In the genomic region with DNA sequence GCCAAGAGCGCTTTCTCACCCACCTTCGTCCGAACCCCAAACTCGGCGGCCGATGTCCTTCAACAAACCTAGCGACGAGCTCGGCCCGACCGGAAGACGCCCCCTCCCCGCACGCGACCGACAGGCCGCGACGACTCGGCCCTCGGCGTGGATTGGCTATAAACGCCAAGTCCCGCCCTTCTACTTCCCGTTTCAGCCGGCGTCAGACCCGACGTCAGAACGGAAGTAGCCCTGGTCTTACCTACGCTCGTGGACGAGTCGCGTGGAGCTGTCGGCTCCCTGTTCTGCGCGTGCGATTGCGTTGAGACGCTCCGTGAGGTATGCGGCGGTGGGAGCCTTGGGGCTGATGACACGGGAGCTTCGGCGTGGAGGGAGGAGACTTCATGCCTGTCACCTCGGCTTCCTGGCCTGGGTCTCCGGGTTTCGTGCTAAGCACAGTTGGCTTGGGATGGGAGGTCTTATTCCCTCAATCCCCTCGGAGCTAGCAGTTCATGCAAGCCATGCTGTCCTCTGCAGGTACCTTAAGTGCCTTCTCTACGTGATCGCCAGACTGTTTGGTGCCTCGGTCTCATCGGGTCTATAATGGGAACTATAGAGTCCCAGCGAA, we compare ENCODE assay signal across 8 mouse cellular contexts. TPM values are rescaled to one million over a fixed set of nuclear protein-coding genes. Genes with fewer than 3 reads are reported as not detected.
DNase-seq lines count a peak whose midpoint lies in the region; ATAC-seq lines count a peak whose summit lies in the region.

TSS of gene Usmg5 (minus strand) at position 98 of the 607 bp plus-strand sequence.
TSS of gene Pdcd11 (plus strand) at position 219 of the 607 bp plus-strand sequence.

- H3K27ac ChIP-seq in heart, embryonic 14.5 days (replicated peaks in 1 of 2; ENCODE audit: control insufficient read depth in 1 of 2, insufficient read depth in 1 of 2, low read depth in 2 of 2, low read length in 2 of 2): peak within 1 kb of the TSS; percentile 82 to 92
- H3K27ac ChIP-seq in liver, embryonic 13.5 days: peak within 1 kb of the TSS; percentile 84
- peak within 1 kb of the TSS; percentile 82 for H3K27ac ChIP-seq in stomach, embryonic 16.5 days (ENCODE audit: low read length)

- peak within 1 kb of the TSS; percentile 100 for H3K9ac ChIP-seq in heart, embryonic 14.5 days (ENCODE audit: low read length)
- H3K9ac ChIP-seq in liver, embryonic 13.5 days: peak within 1 kb of the TSS; percentile 98
- peak within 1 kb of the TSS; percentile 95 for H3K9ac ChIP-seq in stomach, embryonic 16.5 days (ENCODE audit: low read length)

- peaks cover 51% of the 10 kb centered on the region for H3K36me3 ChIP-seq in heart, embryonic 14.5 days (ENCODE audit: control insufficient read depth, insufficient read depth, low read length)
- peaks cover 46% of the 10 kb centered on the region for H3K36me3 ChIP-seq in liver, embryonic 13.5 days
- H3K36me3 ChIP-seq in stomach, embryonic 16.5 days (ENCODE audit: control insufficient read depth, insufficient read depth, low read length): peaks cover 5% of the 10 kb centered on the region; the same call in 1 of the 2 replicates

- peak within 1 kb of the TSS; percentile 76 to 90 for H3K4me3 ChIP-seq in heart, embryonic 14.5 days (ENCODE audit: control insufficient read depth in 1 of 2, insufficient read depth in 1 of 2, low read depth in 1 of 2, low read length in 2 of 2)
- peak within 1 kb of the TSS; percentile 95 for H3K4me3 ChIP-seq in liver, embryonic 13.5 days (replicated peaks)
- peak within 1 kb of the TSS; percentile 95 for H3K4me3 ChIP-seq in stomach, embryonic 16.5 days (replicated peaks; ENCODE audit: low read length)

- peaks cover 0 to 25% of the 10 kb centered on the region in 2 experiments; a peak in 2 of 4 replicates for H3K4me1 ChIP-seq in heart, embryonic 14.5 days (ENCODE audit: control insufficient read depth in 2 of 2, insufficient read depth in 2 of 2, low read length in 2 of 2)
- peaks cover 36% of the 10 kb centered on the region for H3K4me1 ChIP-seq in liver, embryonic 13.5 days (replicated peaks)
- peaks cover 16% of the 10 kb centered on the region for H3K4me1 ChIP-seq in stomach, embryonic 16.5 days (ENCODE audit: control insufficient read depth, insufficient read depth, low read length)

- H3K4me2 ChIP-seq in heart, embryonic 14.5 days (ENCODE audit: low read length): peak within 1 kb of the TSS; percentile 87
- H3K4me2 ChIP-seq in liver, embryonic 13.5 days: peak within 1 kb of the TSS; percentile 76
- peak within 1 kb of the TSS; percentile 78 for H3K4me2 ChIP-seq in stomach, embryonic 16.5 days (ENCODE audit: low read depth, low read length)

- no peaks in the 10 kb centered on the region for H3K27me3 ChIP-seq in heart, embryonic 14.5 days (ENCODE audit: control insufficient read depth, insufficient read depth, low read length)
- no peaks in the 10 kb centered on the region for H3K27me3 ChIP-seq in liver, embryonic 13.5 days
- no peaks in the 10 kb centered on the region for H3K27me3 ChIP-seq in stomach, embryonic 16.5 days (ENCODE audit: control insufficient read depth, insufficient read depth, low read length)

- WGBS in heart, embryonic 14.5 days: under 1% methylated on average over 56 of the region's 56 CpGs
- WGBS in liver, embryonic 13.5 days (ENCODE audit: insufficient replicate concordance): under 1% methylated on average over 56 of the region's 56 CpGs
- under 1% methylated on average over 56 of the region's 56 CpGs for WGBS in stomach, embryonic 16.5 days

- peak; percentile 85 for DNase-seq in c-Kit-negative CD71-positive TER-119-positive erythroid progenitor cells, embryonic 14.5 days (ENCODE audit: low read depth, low spot score)
- DNase-seq in fibroblast of lung, adult 2 months (ENCODE audit: low read depth): peak; percentile 91
- DNase-seq in kidney, postnatal 14 days: peak; percentile 98
- DNase-seq in liver, embryonic 13.5 days: peak; percentile 89
- peak; percentile 96 for DNase-seq in neural tube, embryonic 10.5 days (ENCODE audit: extremely low spot score, low spot score)

- H3K9me3 ChIP-seq in heart, embryonic 14.5 days (ENCODE audit: control insufficient read depth, low read length): no peaks in the 10 kb centered on the region
- no peaks in the 10 kb centered on the region for H3K9me3 ChIP-seq in liver, embryonic 13.5 days (replicated peaks)
- no peaks in the 10 kb centered on the region for H3K9me3 ChIP-seq in stomach, embryonic 16.5 days (replicated peaks; ENCODE audit: control insufficient read depth, low read length)

- peak; percentile 97 for ATAC-seq in CD4-positive, CD25-positive, alpha-beta regulatory T cell, adult 4 months
- peak; percentile 97 for ATAC-seq in heart, embryonic 14.5 days (ENCODE audit: insufficient number of reproducible peaks, insufficient read depth, low FRiP score, low read depth)
- peak; percentile 99 for ATAC-seq in liver, embryonic 13.5 days (ENCODE audit: low read depth)
- peak; percentile 99 for ATAC-seq in stomach, embryonic 16.5 days (ENCODE audit: insufficient read depth, low FRiP score)

RNA-seq across cellular contexts. Expression of gene Usmg5, which starts in this region (rescaled TPM):
- 100 to 1,000 TPM; 175 to 307 TPM for polyA plus RNA-seq in CD4-positive, CD25-positive, alpha-beta regulatory T cell, adult 4 months (2017; shearing (Covaris generic))
- 2,728 and 2,838 TPM in 2 replicates for polyA plus RNA-seq in heart, embryonic 14.5 days (2014; fragmentation: Nextera tagmentation; extraction: Ambion mirVana)
- 965 and 1,062 TPM in 2 replicates for polyA plus RNA-seq in liver, embryonic 13.5 days (2015; fragmentation: Nextera tagmentation; extraction: Ambion mirVana)
- polyA plus RNA-seq in stomach, embryonic 16.5 days (2015; fragmentation: Nextera tagmentation; extraction: Ambion mirVana): 1,055 and 1,395 TPM in 2 replicates

RNA-seq across cellular contexts. Expression of gene Pdcd11, which starts in this region (rescaled TPM):
- polyA plus RNA-seq in CD4-positive, CD25-positive, alpha-beta regulatory T cell, adult 4 months (2017; shearing (Covaris generic)): 1 to 10 TPM; 7.9 to 9.4 TPM
- polyA plus RNA-seq in heart, embryonic 14.5 days (2014; fragmentation: Nextera tagmentation; extraction: Ambion mirVana): 4.6 and 5.3 TPM in 2 replicates
- polyA plus RNA-seq in liver, embryonic 13.5 days (2015; fragmentation: Nextera tagmentation; extraction: Ambion mirVana): 6.5 and 6.8 TPM in 2 replicates
- polyA plus RNA-seq in stomach, embryonic 16.5 days (2015; fragmentation: Nextera tagmentation; extraction: Ambion mirVana): 7.8 and 8.4 TPM in 2 replicates

Comparison
In these comparisons a context has a peak if more than half of its experiments do, and no peak if none do; other contexts are left out.
1. Peak in every context shown above with its lines: DNase-seq, ATAC-seq, H3K4me3 ChIP-seq and H3K27ac ChIP-seq.